Mouse (Mus musculus): ENCODE measurements around the gene Nr5a2. TPM values are rescaled to one million over a fixed set of nuclear protein-coding genes. Genes with fewer than 3 reads are reported as not detected.

Nr5a2 gene
- polyA plus RNA-seq (2012; rRNA removed): 1.2 and 2.3 TPM in 2 replicates

DNA sequence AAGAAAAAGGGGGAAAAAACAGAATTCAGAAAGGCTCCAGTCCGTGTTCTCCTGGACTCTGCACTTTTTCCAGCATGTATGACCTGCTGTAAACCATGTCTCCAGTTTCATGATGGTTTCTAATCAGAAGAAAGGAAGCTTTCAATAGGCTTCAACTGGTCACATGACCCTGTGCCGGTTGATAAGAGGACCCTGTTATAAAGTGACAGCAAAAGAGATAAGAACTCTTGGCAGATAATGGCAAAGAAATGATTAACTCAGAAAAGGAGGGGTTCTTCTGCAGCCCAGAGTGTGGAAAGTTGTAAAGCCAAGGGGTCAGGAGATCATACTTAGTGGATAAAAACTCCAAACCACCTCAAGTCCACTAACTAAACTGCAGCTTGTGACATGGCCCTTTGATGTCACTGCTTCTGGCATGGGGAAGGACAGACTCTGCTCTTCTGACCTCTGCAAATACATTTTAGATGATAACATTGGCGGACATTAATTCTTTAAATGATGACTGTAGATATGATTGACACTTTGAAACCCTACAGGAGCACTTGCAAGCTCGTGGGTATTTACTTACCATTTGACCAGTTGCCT is at the start of gene Nr5a2:
TSS of gene Nr5a2 (minus strand) at position 21 of the 585 bp plus-strand sequence.
- DNase-seq (ENCODE audit: low read depth): no peak
- no peak for TF ChIP-seq POLR2A (IDR thresholded peaks at IDR 0.05; ENCODE audit: borderline replicate concordance, extremely low read depth, insufficient read depth, insufficient read length, poor library complexity, severe bottlenecking)
- TF ChIP-seq CTCF (IDR thresholded peaks at IDR 0.05; ENCODE audit: borderline replicate concordance, extremely low read depth, insufficient read depth, insufficient read length): no peak

GRCm38 (mm10) chr1:137008726-137009239 is 48.5 kb upstream of the Nr5a2 start:
- DNase-seq (ENCODE audit: low read depth): no peak
- TF ChIP-seq POLR2A (IDR thresholded peaks at IDR 0.05; ENCODE audit: borderline replicate concordance, extremely low read depth, insufficient read depth, insufficient read length, poor library complexity, severe bottlenecking): no peak
- TF ChIP-seq CTCF (IDR thresholded peaks at IDR 0.05; ENCODE audit: borderline replicate concordance, extremely low read depth, insufficient read depth, insufficient read length): no peak

GRCm38 (mm10) chr1:137003816-137004215 is 43.6 kb upstream of the Nr5a2 start:
- TF ChIP-seq CTCF (IDR thresholded peaks at IDR 0.05; ENCODE audit: borderline replicate concordance, extremely low read depth, insufficient read depth, insufficient read length) (peak; percentile 9; the same call in 1 of the 2 replicates), POLR2A (IDR thresholded peaks at IDR 0.05; ENCODE audit: borderline replicate concordance, extremely low read depth, insufficient read depth, insufficient read length, poor library complexity, severe bottlenecking) (no peak)
- DNase-seq (ENCODE audit: low read depth): no peak

DNA sequence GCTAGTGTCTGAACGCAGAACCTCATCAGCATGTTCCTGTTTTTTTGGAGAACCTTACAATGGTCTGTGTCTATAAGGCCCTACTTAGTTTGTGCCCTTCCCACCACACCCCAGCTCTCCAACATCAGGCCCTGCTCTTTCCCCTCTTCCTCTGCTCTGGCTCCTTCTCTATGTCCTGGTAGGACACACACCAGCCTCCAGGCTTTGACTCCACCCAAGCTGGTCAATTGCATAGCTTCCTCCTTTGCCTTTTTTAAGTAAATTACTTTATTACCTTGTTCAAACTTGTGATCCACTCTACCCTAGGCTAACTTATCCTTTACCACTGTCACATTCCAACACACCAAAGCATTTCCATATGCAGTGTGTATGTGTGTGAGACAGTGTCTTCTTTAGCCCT is 42.9 kb upstream of the Nr5a2 start:
- no peak for DNase-seq (ENCODE audit: low read depth)
- TF ChIP-seq CTCF (IDR thresholded peaks at IDR 0.05; ENCODE audit: borderline replicate concordance, extremely low read depth, insufficient read depth, insufficient read length) (no peak), POLR2A (IDR thresholded peaks at IDR 0.05; ENCODE audit: borderline replicate concordance, extremely low read depth, insufficient read depth, insufficient read length, poor library complexity, severe bottlenecking) (no peak)

DNA sequence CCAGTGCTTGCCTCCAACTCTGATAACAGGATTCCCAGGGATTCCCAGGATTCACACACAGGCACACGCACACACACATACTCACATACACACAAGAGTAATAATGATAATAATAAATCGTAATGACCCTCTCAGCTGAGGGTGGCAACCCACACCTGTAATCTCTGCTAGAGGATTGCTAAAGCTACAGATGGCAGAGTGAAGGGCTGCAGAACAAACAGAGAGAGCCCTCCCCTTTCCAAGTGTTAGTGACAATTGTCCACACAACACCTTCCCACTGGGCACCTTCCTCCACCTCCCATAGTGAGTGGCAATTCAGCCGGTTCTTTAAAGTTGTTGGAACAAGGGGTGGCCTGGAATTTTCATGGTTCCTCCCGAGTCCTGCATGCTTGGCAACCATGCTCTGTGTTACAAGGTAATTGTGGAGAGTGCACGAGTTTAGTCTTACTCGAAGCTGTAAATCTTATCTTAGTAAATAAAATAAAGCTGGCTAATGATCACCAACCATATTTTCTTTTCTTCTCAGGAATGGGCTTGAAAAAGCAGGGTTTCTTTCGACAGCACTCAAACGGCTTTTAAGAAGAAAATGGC is 31.6 kb upstream of the Nr5a2 start:
- no peak for TF ChIP-seq CTCF (IDR thresholded peaks at IDR 0.05; ENCODE audit: borderline replicate concordance, extremely low read depth, insufficient read depth, insufficient read length)
- no peak for TF ChIP-seq POLR2A (IDR thresholded peaks at IDR 0.05; ENCODE audit: borderline replicate concordance, extremely low read depth, insufficient read depth, insufficient read length, poor library complexity, severe bottlenecking)
- DNase-seq (ENCODE audit: low read depth): no peak

GRCm38 (mm10) chr1:136980253-136980893 is 20.1 kb upstream of the Nr5a2 start:
- DNase-seq (ENCODE audit: low read depth): no peak
- TF ChIP-seq POLR2A (IDR thresholded peaks at IDR 0.05; ENCODE audit: borderline replicate concordance, extremely low read depth, insufficient read depth, insufficient read length, poor library complexity, severe bottlenecking): no peak
- no peak for TF ChIP-seq CTCF (IDR thresholded peaks at IDR 0.05; ENCODE audit: borderline replicate concordance, extremely low read depth, insufficient read depth, insufficient read length)

- no peak for TF ChIP-seq CTCF (IDR thresholded peaks at IDR 0.05; ENCODE audit: borderline replicate concordance, extremely low read depth, insufficient read depth, insufficient read length)
- TF ChIP-seq POLR2A (IDR thresholded peaks at IDR 0.05; ENCODE audit: borderline replicate concordance, extremely low read depth, insufficient read depth, insufficient read length, poor library complexity, severe bottlenecking): no peak
- no peak for DNase-seq (ENCODE audit: low read depth)
Measured at GRCm38 (mm10) chr1:136977867-136978266, 17.6 kb upstream of the Nr5a2 start.

- DNase-seq (ENCODE audit: low read depth): no peak
- no peak for TF ChIP-seq CTCF (IDR thresholded peaks at IDR 0.05; ENCODE audit: borderline replicate concordance, extremely low read depth, insufficient read depth, insufficient read length)
- no peak for TF ChIP-seq POLR2A (IDR thresholded peaks at IDR 0.05; ENCODE audit: borderline replicate concordance, extremely low read depth, insufficient read depth, insufficient read length, poor library complexity, severe bottlenecking)
Measured at GRCm38 (mm10) chr1:136974040-136974439, 13.8 kb upstream of the Nr5a2 start.

DNA sequence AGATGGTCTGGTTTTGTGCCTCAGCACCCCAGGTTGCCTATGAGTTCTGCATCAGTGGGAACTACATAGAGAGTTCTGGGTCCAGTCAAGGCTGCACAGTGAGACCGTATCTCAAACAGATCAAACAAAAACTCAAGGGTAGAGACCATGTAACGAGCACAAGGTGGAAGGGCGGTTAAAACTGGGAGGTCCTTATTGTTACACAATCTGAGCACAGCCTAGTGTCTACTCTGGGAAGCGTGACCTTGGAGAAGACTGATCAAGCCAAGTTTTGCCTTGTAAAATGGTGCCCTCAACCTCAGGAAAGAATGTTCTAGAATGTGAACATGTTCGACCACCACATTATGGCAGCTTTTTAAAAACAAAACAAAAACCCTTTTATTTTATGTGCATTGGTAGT is 12.8 kb upstream of the Nr5a2 start:
- TF ChIP-seq CTCF (IDR thresholded peaks at IDR 0.05; ENCODE audit: borderline replicate concordance, extremely low read depth, insufficient read depth, insufficient read length) (no peak), POLR2A (IDR thresholded peaks at IDR 0.05; ENCODE audit: borderline replicate concordance, extremely low read depth, insufficient read depth, insufficient read length, poor library complexity, severe bottlenecking) (no peak)
- DNase-seq (ENCODE audit: low read depth): no peak

GRCm38 (mm10) chr1:136970995-136971394 is 10.7 kb upstream of the Nr5a2 start:
- no peak for TF ChIP-seq POLR2A (IDR thresholded peaks at IDR 0.05; ENCODE audit: borderline replicate concordance, extremely low read depth, insufficient read depth, insufficient read length, poor library complexity, severe bottlenecking)
- no peak for TF ChIP-seq CTCF (IDR thresholded peaks at IDR 0.05; ENCODE audit: borderline replicate concordance, extremely low read depth, insufficient read depth, insufficient read length)
- no peak for DNase-seq (ENCODE audit: low read depth)

GRCm38 (mm10) chr1:136966728-136967386 is 6.6 kb upstream of the Nr5a2 start:
- DNase-seq (ENCODE audit: low read depth): no peak

More at GRCm38 (mm10) chr1:136966728-136967386, 6.6 kb upstream of the Nr5a2 start:
- TF ChIP-seq CTCF (IDR thresholded peaks at IDR 0.05; ENCODE audit: borderline replicate concordance, extremely low read depth, insufficient read depth, insufficient read length): no peak
- TF ChIP-seq POLR2A (IDR thresholded peaks at IDR 0.05; ENCODE audit: borderline replicate concordance, extremely low read depth, insufficient read depth, insufficient read length, poor library complexity, severe bottlenecking): no peak

Data from brain, embryonic 14.5 days (tissue).